Mouse (Mus musculus) forebrain, embryonic 13.5 days (tissue): Measurements from ENCODE around the gene Swi5. TPM values are rescaled to one million over a fixed set of nuclear protein-coding genes. Genes with fewer than 3 reads are reported as not detected.

Experiments used
- ATAC-seq: fragments of 200-750 bp; cut with Nextera tagmentation; 2 replicates; pipeline ENCODE4 v1.8.0; 2017
- H3K27ac ChIP-seq: fragments of 300-500 bp; sonication (generic); 2 replicates; pipeline ENCODE4 v1.5.1; 2015; ENCODE audit warnings: inconsistent platforms, mild to moderate bottlenecking, moderate library complexity
- H3K27me3 ChIP-seq: fragments of 300-500 bp; sonication (generic); 2 replicates; pipeline ENCODE4 v1.6.1; 2015; ENCODE audit warnings: mild to moderate bottlenecking, inconsistent platforms
- H3K36me3 ChIP-seq: fragments of 300-500 bp; sonication (generic); 2 replicates; pipeline ENCODE4 v1.6.1; 2015; ENCODE audit warnings: mild to moderate bottlenecking, inconsistent platforms; ENCODE audit not compliant: poor library complexity, severe bottlenecking
- H3K4me1 ChIP-seq: fragments of 300-500 bp; sonication (generic); 2 replicates; pipeline ENCODE4 v1.6.1; 2015; ENCODE audit warnings: inconsistent platforms
- H3K4me2 ChIP-seq: fragments of 300-500 bp; sonication (generic); 2 replicates; pipeline ENCODE4 v1.6.1; 2015; ENCODE audit warnings: inconsistent platforms, mild to moderate bottlenecking, moderate library complexity
- H3K4me3 ChIP-seq: fragments of 300-500 bp; sonication (generic); 2 replicates; pipeline ENCODE4 v1.5.1; 2015; ENCODE audit warnings: mild to moderate bottlenecking, inconsistent platforms
- H3K9ac ChIP-seq: fragments of 300-500 bp; sonication (generic); 2 replicates; pipeline ENCODE4 v1.6.1; 2015; ENCODE audit warnings: mild to moderate bottlenecking, inconsistent platforms
- H3K9me3 ChIP-seq: fragments of 300-500 bp; sonication (generic); replicated peaks from 2 replicates; pipeline ENCODE4 v1.6.1; 2016; ENCODE audit warnings: inconsistent platforms
- WGBS: fragments of 180-500 bp; shearing (Covaris S2); methylation state at CpG from one replicate; pipeline ENCODE4 v1.1.7; 2015; 5-methylcytosine and 5-hydroxymethylcytosine counted together
- polyA plus RNA-seq: library from polyadenylated mRNA; unstranded; fragments of >200 nt; fragmentation: Nextera tagmentation; extraction: Ambion mirVana; gene quantifications from 2 replicates; pipeline ENCODE4 v1.2.1, GENCODE M21; 2015

Gene Swi5
- polyA plus RNA-seq, 1 experiment from 2014 or later = 470 TPM

GRCm38 (mm10) chr2:32252658-32253057 is 35.2 kb downstream of the Swi5 start:
- Histone ChIP-seq H3K36me3 (peaks cover 96% of the 10 kb centered on the region), H3K9me3 (no peaks in the 10 kb centered on the region)
- 92% methylated on average over 5 of the region's 5 CpGs for WGBS

GRCm38 (mm10) chr2:32251791-32252527 is 35.9 kb downstream of the Swi5 start:
- Histone ChIP-seq H3K9me3 (no peaks in the 10 kb centered on the region), H3K27me3 (no peaks in the 10 kb centered on the region), H3K4me1 (no peaks in the 10 kb centered on the region), H3K9ac (no peak overlapping the region), H3K27ac (no peak overlapping the region), H3K4me2 (no peak overlapping the region), H3K4me3 (no peak overlapping the region), H3K36me3 (peaks cover 96% of the 10 kb centered on the region)
- 91% methylated on average over 12 of the region's 12 CpGs for WGBS
- ATAC-seq = no peak

More at GRCm38 (mm10) chr2:32252658-32253057, 35.2 kb downstream of the Swi5 start:
- Histone ChIP-seq H3K27me3 (no peaks in the 10 kb centered on the region), H3K4me1 (no peaks in the 10 kb centered on the region), H3K27ac (no peak overlapping the region), H3K9ac (no peak overlapping the region), H3K4me2 (no peak overlapping the region), H3K4me3 (no peak overlapping the region)
- no peak for ATAC-seq

GRCm38 (mm10) chr2:32248377-32249361 is 39.2 kb downstream of the Swi5 start:
- no peak overlapping the region for H3K9ac ChIP-seq
- H3K27me3 ChIP-seq = no peaks in the 10 kb centered on the region
- no peak overlapping the region for H3K4me2 ChIP-seq
- no peak overlapping the region for H3K27ac ChIP-seq
- no peaks in the 10 kb centered on the region; the same call in 1 of the 2 replicates for H3K4me1 ChIP-seq
- peaks cover 99% of the 10 kb centered on the region for H3K36me3 ChIP-seq
- WGBS = 80% methylated on average over 10 of the region's 10 CpGs
- no peak for ATAC-seq
- H3K9me3 ChIP-seq = no peaks in the 10 kb centered on the region
- no peak overlapping the region for H3K4me3 ChIP-seq

GRCm38 (mm10) chr2:32246741-32247140 is 41.1 kb downstream of the Swi5 start:
- no peaks in the 10 kb centered on the region for H3K9me3 ChIP-seq
- H3K4me1 ChIP-seq = no peaks in the 10 kb centered on the region; the same call in 1 of the 2 replicates
- whole genome bisulfite sequencing = 89% methylated on average over 4 of the region's 4 CpGs
- no peak overlapping the region for H3K27ac ChIP-seq
- no peak for ATAC-seq
- H3K36me3 ChIP-seq = peaks cover 82% of the 10 kb centered on the region
- H3K27me3 ChIP-seq = no peaks in the 10 kb centered on the region
- no peak overlapping the region for H3K4me3 ChIP-seq
- no peak overlapping the region for H3K4me2 ChIP-seq
- H3K9ac ChIP-seq = no peak overlapping the region; the same call in 1 of the 2 replicates

- Histone ChIP-seq H3K4me1 (peaks cover 2% of the 10 kb centered on the region), H3K9me3 (no peaks in the 10 kb centered on the region), H3K36me3 (peaks cover 62% of the 10 kb centered on the region), H3K27ac (no peak overlapping the region), H3K27me3 (no peaks in the 10 kb centered on the region), H3K4me3 (no peak overlapping the region), H3K9ac (no peak overlapping the region), H3K4me2 (no peak overlapping the region)
- WGBS = 90% methylated on average over 4 of the region's 4 CpGs
- no peak for ATAC-seq
Measured at GRCm38 (mm10) chr2:32242986-32243385, 44.9 kb downstream of the Swi5 start.

DNA sequence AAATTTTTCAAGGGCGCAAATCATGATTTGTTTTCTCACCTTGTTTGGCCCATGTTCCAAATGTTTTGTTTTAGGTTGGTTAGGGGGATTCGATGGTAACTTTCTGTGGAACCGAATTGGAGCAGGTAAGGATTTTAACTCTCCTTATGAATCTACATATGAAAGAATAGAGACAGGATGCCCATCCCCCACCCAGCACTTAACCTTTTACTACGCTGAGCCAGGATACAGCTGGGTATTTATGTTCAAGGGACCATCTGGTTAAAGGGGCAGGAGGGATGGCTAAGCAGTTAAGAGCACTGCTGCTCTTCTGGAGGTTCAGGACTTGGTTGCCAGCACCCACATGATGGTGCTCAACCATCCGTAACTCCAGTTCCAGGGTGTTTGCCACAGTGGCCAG is 47.3 kb downstream of the Swi5 start:
- H3K27ac ChIP-seq = no peak overlapping the region
- no peak overlapping the region for H3K9ac ChIP-seq
- no peaks in the 10 kb centered on the region for H3K9me3 ChIP-seq
- H3K36me3 ChIP-seq = peaks cover 38% of the 10 kb centered on the region
- H3K4me1 ChIP-seq = peaks cover 19% of the 10 kb centered on the region
- no peak overlapping the region for H3K4me2 ChIP-seq
- no peaks in the 10 kb centered on the region for H3K27me3 ChIP-seq
- WGBS = 82% methylated on average over 5 of the region's 5 CpGs
- no peak for ATAC-seq
- no peak overlapping the region for H3K4me3 ChIP-seq

- ATAC-seq = no peak
- WGBS = 92% methylated on average over 9 of the region's 9 CpGs
Measured at GRCm38 (mm10) chr2:32238708-32239435, 49.0 kb downstream of the Swi5 start.

DNA sequence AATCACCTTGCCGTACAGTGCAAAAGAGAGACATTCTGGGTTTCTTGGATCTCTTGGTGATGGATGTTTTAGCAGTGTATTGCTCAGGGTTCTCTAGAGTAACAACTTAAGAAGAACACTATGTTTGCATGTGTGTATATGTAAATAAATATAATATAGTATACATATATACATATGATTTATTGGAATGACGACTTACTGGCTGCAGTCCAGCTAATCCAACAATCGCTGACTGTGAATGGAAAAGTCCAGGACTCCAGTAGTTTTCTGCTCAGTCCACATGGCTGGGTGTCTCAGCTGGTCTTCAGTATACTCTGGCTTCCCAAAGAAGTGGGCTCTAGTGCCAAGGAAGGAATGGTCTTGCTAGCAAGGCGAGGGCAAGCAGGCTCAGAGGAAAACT is 50.3 kb downstream of the Swi5 start:
- H3K4me2 ChIP-seq = peak overlapping the region; percentile 87
- no peaks in the 10 kb centered on the region for H3K27me3 ChIP-seq
- no peaks in the 10 kb centered on the region for H3K9me3 ChIP-seq
- ATAC-seq = no peak
- H3K4me1 ChIP-seq = peaks cover 31% of the 10 kb centered on the region
- no peak overlapping the region for H3K27ac ChIP-seq
- H3K36me3 ChIP-seq = peaks cover 35% of the 10 kb centered on the region
- 50% methylated on average over 4 of the region's 4 CpGs for WGBS
- peak overlapping the region; percentile 61 for H3K4me3 ChIP-seq
- H3K9ac ChIP-seq = peak overlapping the region; percentile 74

More at GRCm38 (mm10) chr2:32238708-32239435, 49.0 kb downstream of the Swi5 start:
- Histone ChIP-seq H3K27me3 (no peaks in the 10 kb centered on the region), H3K27ac (no peak overlapping the region), H3K4me2 (no peak overlapping the region), H3K9me3 (no peaks in the 10 kb centered on the region), H3K9ac (peak overlapping the region; percentile 3; the same call in 1 of the 2 replicates), H3K4me1 (peaks cover 31% of the 10 kb centered on the region), H3K36me3 (peaks cover 24% of the 10 kb centered on the region), H3K4me3 (no peak overlapping the region)

GRCm38 (mm10) chr2:32236760-32237487 is 51.0 kb downstream of the Swi5 start:
- whole genome bisulfite sequencing = under 1% methylated on average over 20 of the region's 20 CpGs
- peak; percentile 46 for ATAC-seq
- Histone ChIP-seq H3K27ac (peak overlapping the region; percentile 74), H3K9ac (peak overlapping the region; percentile 74), H3K4me3 (peak overlapping the region; percentile 61), H3K27me3 (no peaks in the 10 kb centered on the region), H3K9me3 (no peaks in the 10 kb centered on the region), H3K4me2 (peak overlapping the region; percentile 87), H3K36me3 (peaks cover 39% of the 10 kb centered on the region), H3K4me1 (peaks cover 31% of the 10 kb centered on the region)

GRCm38 (mm10) chr2:32235886-32236759 is 51.8 kb downstream of the Swi5 start, which contains the start of gene Pomt1:
Pomt1 (plus strand) TSS chr2:32236590.
- Histone ChIP-seq H3K9me3 (no peaks in the 10 kb centered on the region), H3K9ac (peak within 1 kb of the TSS; percentile 74), H3K36me3 (peaks cover 39% of the 10 kb centered on the region), H3K4me1 (peaks cover 31% of the 10 kb centered on the region), H3K4me2 (peak within 1 kb of the TSS; percentile 87), H3K27ac (peak within 1 kb of the TSS; percentile 80), H3K4me3 (peak within 1 kb of the TSS; percentile 61), H3K27me3 (no peaks in the 10 kb centered on the region)
- under 1% methylated on average over 54 of the region's 54 CpGs for WGBS
- peak; percentile 92 for ATAC-seq
